In the genomic region with DNA sequence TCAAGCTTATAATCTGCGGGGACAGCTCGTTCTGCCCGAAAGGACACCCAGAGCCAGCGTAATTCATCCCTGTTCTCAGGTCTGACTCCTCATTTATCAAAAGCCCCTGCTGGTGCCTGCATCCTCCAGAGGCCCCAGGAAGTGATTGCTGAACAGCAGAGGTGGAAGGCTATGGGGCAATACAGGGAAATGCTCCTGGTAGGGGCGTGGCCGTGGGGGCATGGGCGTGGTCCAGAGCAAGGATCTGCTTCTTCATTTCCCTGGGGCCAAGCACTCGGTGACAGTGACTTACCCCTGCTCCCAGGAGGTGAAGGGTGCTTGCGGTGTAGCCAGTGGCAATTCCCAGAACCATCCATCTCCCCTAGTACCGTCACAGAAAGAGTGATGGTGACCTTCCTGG, we compare ENCODE assay signal across 15 mouse cellular contexts.
A peak's percentile ranks its signal among the peaks of the same experiment; 100 is the strongest.
DNase-seq lines count a peak whose midpoint lies in the region; ATAC-seq and TF ChIP-seq lines count a peak whose summit lies in the region.
"Had no signal": no experiment of that assay in that cellular context is flagged by ENCODE, and none has a peak within 500 bp of the region (broad histone marks: within the 10 kb centered on the region; RNA-seq: fewer than 3 reads in every experiment).

No protein-coding gene starts in this region.

- no peak for TF ChIP-seq POLR2A in bone marrow, adult 2 months (IDR thresholded peaks at IDR 0.05; ENCODE audit: borderline replicate concordance, control insufficient read depth, low read depth, low read length)

- peak overlapping the region; percentile 75 for H3K27ac ChIP-seq in hindbrain, embryonic 12.5 days
- H3K27ac ChIP-seq in hindbrain, postnatal 0 days = no peak overlapping the region
- H3K27ac ChIP-seq in bone marrow, adult 2 months (ENCODE audit: control insufficient read depth, insufficient read depth, low read depth, low read length, poor library complexity) = peak overlapping the region; percentile 6; the same call in 1 of the 2 replicates
- H3K27ac ChIP-seq: embryonic facial prominence, embryonic 15.5 days; heart, embryonic 13.5 days; limb, embryonic 13.5 days; midbrain, embryonic 12.5 days had no signal

- H3K27me3 ChIP-seq in hindbrain, embryonic 12.5 days = no peaks in the 10 kb centered on the region
- no peaks in the 10 kb centered on the region for H3K27me3 ChIP-seq in hindbrain, postnatal 0 days (ENCODE audit: insufficient read depth, low read length)
- H3K27me3 ChIP-seq: embryonic facial prominence, embryonic 15.5 days; heart, embryonic 13.5 days had no signal

- H3K4me1 ChIP-seq in hindbrain, embryonic 12.5 days = peaks cover 70% of the 10 kb centered on the region
- peaks cover 20% of the 10 kb centered on the region for H3K4me1 ChIP-seq in hindbrain, postnatal 0 days (ENCODE audit: insufficient read depth, low read length)
- H3K4me1 ChIP-seq in bone marrow, adult 2 months (ENCODE audit: control insufficient read depth, insufficient read depth, low read length) = peaks cover 6% of the 10 kb centered on the region

- H3K9me3 ChIP-seq in hindbrain, embryonic 12.5 days (replicated peaks) = no peaks in the 10 kb centered on the region
- no peaks in the 10 kb centered on the region for H3K9me3 ChIP-seq in hindbrain, postnatal 0 days (ENCODE audit: low read length)
- H3K9me3 ChIP-seq: embryonic facial prominence, embryonic 15.5 days; heart, embryonic 13.5 days; limb, embryonic 13.5 days; midbrain, embryonic 12.5 days had no signal

- ATAC-seq in hindbrain, embryonic 12.5 days (ENCODE audit: low FRiP score) = no peak
- no peak for ATAC-seq in hindbrain, postnatal 0 days
- ATAC-seq in megakaryocyte, adult 5-6 weeks (ENCODE audit: poor library complexity, severe bottlenecking) = peak; percentile 94

- H3K36me3 ChIP-seq in hindbrain, embryonic 12.5 days = no peaks in the 10 kb centered on the region
- no peaks in the 10 kb centered on the region for H3K36me3 ChIP-seq in hindbrain, postnatal 0 days (ENCODE audit: insufficient read depth, low read length)
- H3K36me3 ChIP-seq: embryonic facial prominence, embryonic 15.5 days; heart, embryonic 13.5 days; limb, embryonic 13.5 days; midbrain, embryonic 12.5 days had no signal

- H3K4me2 ChIP-seq in hindbrain, embryonic 12.5 days (replicated peaks) = no peak overlapping the region
- H3K4me2 ChIP-seq in hindbrain, postnatal 0 days (ENCODE audit: low read depth, low read length) = no peak overlapping the region
- H3K4me2 ChIP-seq: embryonic facial prominence, embryonic 15.5 days; heart, embryonic 13.5 days; limb, embryonic 13.5 days; midbrain, embryonic 12.5 days had no signal

- H3K9ac ChIP-seq in hindbrain, embryonic 12.5 days = no peak overlapping the region
- H3K9ac ChIP-seq in hindbrain, postnatal 0 days (replicated peaks; ENCODE audit: low read length) = no peak overlapping the region
- H3K9ac ChIP-seq: embryonic facial prominence, embryonic 15.5 days; heart, embryonic 13.5 days; limb, embryonic 13.5 days; midbrain, embryonic 12.5 days had no signal

- DNase-seq in hindbrain, postnatal 0 days (ENCODE audit: low spot score) = no peak
- peak; percentile 76 for DNase-seq in liver
- DNase-seq in kidney, postnatal 14 days = no peak
- no peak for DNase-seq in thymus, postnatal 14 days
- no peak for DNase-seq in kidney, adult 8-10 months
- DNase-seq: cerebellum, adult 9-11 months; kidney, adult 11 months; thymus, adult 2 months had no signal

- 52% methylated on average over 10 of the region's 10 CpGs for WGBS in hindbrain, embryonic 12.5 days
- WGBS in hindbrain, postnatal 0 days = 68% methylated on average over 10 of the region's 10 CpGs
- 38% methylated on average over 10 of the region's 10 CpGs for WGBS in bone marrow, adult 2 months

- H3K4me3 ChIP-seq in hindbrain, embryonic 12.5 days = no peak overlapping the region
- H3K4me3 ChIP-seq in hindbrain, postnatal 0 days (ENCODE audit: low read length) = no peak overlapping the region
- no peak overlapping the region for H3K4me3 ChIP-seq in bone marrow, adult 2 months (replicated peaks; ENCODE audit: control insufficient read depth, low read depth, low read length)
- H3K4me3 ChIP-seq: embryonic facial prominence, embryonic 15.5 days; heart, embryonic 13.5 days; limb, embryonic 13.5 days; midbrain, embryonic 12.5 days had no signal

- no peak for TF ChIP-seq CTCF in hindbrain, postnatal 0 days (IDR thresholded peaks at IDR 0.05; ENCODE audit: low read depth)
- TF ChIP-seq CTCF in bone marrow, adult 2 months (IDR thresholded peaks at IDR 0.05; ENCODE audit: control insufficient read depth, insufficient read depth, low read length) = no peak
